Mouse (Mus musculus): ENCODE data around the gene Pcdh9. TPM values are rescaled to one million over a fixed set of nuclear protein-coding genes. Genes with fewer than 3 reads are reported as not detected.

The Pcdh9 gene
- polyA plus RNA-seq, 2 experiments: 6.4 to 44.0 TPM

DNA sequence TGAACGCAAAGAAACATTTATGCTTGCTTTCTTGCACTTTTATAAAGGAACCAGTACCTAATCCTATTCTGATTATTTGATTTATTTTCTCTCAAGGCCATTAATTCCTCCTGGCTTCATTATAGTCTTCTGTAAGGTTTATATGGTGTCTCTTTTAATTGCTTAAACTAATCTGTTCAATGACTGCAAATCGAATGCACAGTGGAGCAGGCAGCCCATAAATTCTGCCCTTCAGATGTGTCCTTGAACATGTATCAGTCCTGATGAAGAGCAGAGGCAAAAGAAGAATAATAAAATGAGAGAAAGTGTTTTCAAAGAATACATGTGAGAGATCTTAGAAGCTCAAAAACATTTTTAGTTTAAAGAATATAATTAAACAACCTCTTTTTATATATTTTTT, 263.2 kb downstream of the Pcdh9 start:
- Histone ChIP-seq H3K4me3 (replicated peaks; ENCODE audit: low read length) (no peak overlapping the region), H3K9ac (ENCODE audit: low read depth, low read length, severe bottlenecking) (no peak overlapping the region), H3K4me1 (ENCODE audit: control insufficient read depth, insufficient read depth, low read length) (no peaks in the 10 kb centered on the region), H3K27me3 (ENCODE audit: control insufficient read depth, insufficient read depth, low read length) (no peaks in the 10 kb centered on the region), H3K4me2 (replicated peaks; ENCODE audit: low read depth, low read length, severe bottlenecking) (no peak overlapping the region), H3K36me3 (ENCODE audit: control insufficient read depth, insufficient read depth, low read length) (no peaks in the 10 kb centered on the region), H3K9me3 (ENCODE audit: control insufficient read depth, low read length) (no peaks in the 10 kb centered on the region), H3K27ac (replicated peaks; ENCODE audit: low read depth, low read length) (no peak overlapping the region)
- no peak for ATAC-seq (ENCODE audit: low FRiP score, low read depth)
- 62% methylated on average over 2 of the region's 2 CpGs for WGBS
- DNase-seq (ENCODE audit: low spot score): no peak
- TF ChIP-seq POLR2A (IDR thresholded peaks at IDR 0.05; ENCODE audit: borderline replicate concordance, extremely low read depth, insufficient read depth, insufficient read length): no peak

DNA sequence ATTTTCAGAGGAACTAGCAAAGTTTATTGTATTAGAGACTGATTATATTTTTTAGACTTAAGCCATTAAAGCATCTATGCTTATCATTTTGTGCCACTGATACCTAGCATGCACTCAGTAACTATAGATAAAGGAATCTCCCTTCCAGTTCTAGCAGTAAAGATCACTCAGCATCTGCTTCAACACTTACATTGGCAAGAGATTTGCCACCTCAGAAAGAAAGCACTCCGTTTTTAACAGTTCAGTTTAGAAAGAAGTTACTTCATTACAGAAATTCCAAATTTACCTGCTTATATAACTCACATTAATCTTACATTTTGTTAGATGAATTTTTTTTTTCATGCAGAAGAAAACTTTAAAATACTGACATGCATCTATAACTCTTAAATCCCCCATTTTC, 266.3 kb downstream of the Pcdh9 start:
- Histone ChIP-seq H3K4me2 (replicated peaks; ENCODE audit: low read depth, low read length, severe bottlenecking) (no peak overlapping the region), H3K27ac (replicated peaks; ENCODE audit: low read depth, low read length) (no peak overlapping the region), H3K4me1 (ENCODE audit: control insufficient read depth, insufficient read depth, low read length) (no peaks in the 10 kb centered on the region), H3K4me3 (replicated peaks; ENCODE audit: low read length) (no peak overlapping the region), H3K9me3 (ENCODE audit: control insufficient read depth, low read length) (no peaks in the 10 kb centered on the region), H3K9ac (ENCODE audit: low read depth, low read length, severe bottlenecking) (no peak overlapping the region), H3K36me3 (ENCODE audit: control insufficient read depth, insufficient read depth, low read length) (no peaks in the 10 kb centered on the region), H3K27me3 (ENCODE audit: control insufficient read depth, insufficient read depth, low read length) (no peaks in the 10 kb centered on the region)
- 74% methylated on average over 1 of the region's 1 CpGs for WGBS
- DNase-seq (ENCODE audit: low spot score): no peak
- ATAC-seq (ENCODE audit: low FRiP score, low read depth): no peak
- TF ChIP-seq POLR2A (IDR thresholded peaks at IDR 0.05; ENCODE audit: borderline replicate concordance, extremely low read depth, insufficient read depth, insufficient read length): no peak

DNA sequence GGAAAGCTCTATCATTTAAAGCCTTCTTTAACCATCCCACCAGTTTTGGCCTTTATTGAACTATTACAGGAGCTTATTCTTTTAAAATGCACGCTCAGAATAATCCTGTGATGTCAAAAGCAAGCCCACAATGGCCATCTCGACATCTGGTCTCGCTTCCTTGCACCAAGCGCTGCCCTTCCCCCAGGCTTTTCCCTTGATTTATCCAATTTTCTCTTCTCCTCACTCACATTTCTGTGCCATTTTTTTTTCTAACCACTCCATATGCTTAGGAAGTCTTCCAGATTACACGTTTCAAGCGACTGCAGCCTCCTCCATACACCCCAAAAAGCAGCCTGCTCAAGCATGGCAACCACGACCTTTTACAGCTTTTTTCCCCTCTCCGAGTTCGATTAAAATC, 269.3 kb downstream of the Pcdh9 start:
- H3K4me2 ChIP-seq (replicated peaks; ENCODE audit: low read depth, low read length, severe bottlenecking): no peak overlapping the region
- no peak for TF ChIP-seq POLR2A (IDR thresholded peaks at IDR 0.05; ENCODE audit: borderline replicate concordance, extremely low read depth, insufficient read depth, insufficient read length)
- H3K27me3 ChIP-seq (ENCODE audit: control insufficient read depth, insufficient read depth, low read length): no peaks in the 10 kb centered on the region
- H3K27ac ChIP-seq (replicated peaks; ENCODE audit: low read depth, low read length): no peak overlapping the region
- no peak overlapping the region for H3K4me3 ChIP-seq (replicated peaks; ENCODE audit: low read length)
- no peak overlapping the region for H3K9ac ChIP-seq (ENCODE audit: low read depth, low read length, severe bottlenecking)
- H3K36me3 ChIP-seq (ENCODE audit: control insufficient read depth, insufficient read depth, low read length): no peaks in the 10 kb centered on the region
- WGBS: 67% methylated on average over 9 of the region's 9 CpGs
- no peaks in the 10 kb centered on the region for H3K9me3 ChIP-seq (ENCODE audit: control insufficient read depth, low read length)
- ATAC-seq (ENCODE audit: low FRiP score, low read depth) (no peak), DNase-seq (ENCODE audit: low spot score) (no peak)
- no peaks in the 10 kb centered on the region for H3K4me1 ChIP-seq (ENCODE audit: control insufficient read depth, insufficient read depth, low read length)

- Histone ChIP-seq H3K4me1 (ENCODE audit: control insufficient read depth, insufficient read depth, low read length) (no peaks in the 10 kb centered on the region), H3K9ac (ENCODE audit: low read depth, low read length, severe bottlenecking) (no peak overlapping the region), H3K36me3 (ENCODE audit: control insufficient read depth, insufficient read depth, low read length) (no peaks in the 10 kb centered on the region), H3K27ac (replicated peaks; ENCODE audit: low read depth, low read length) (no peak overlapping the region), H3K9me3 (ENCODE audit: control insufficient read depth, low read length) (no peaks in the 10 kb centered on the region), H3K4me3 (replicated peaks; ENCODE audit: low read length) (no peak overlapping the region), H3K27me3 (ENCODE audit: control insufficient read depth, insufficient read depth, low read length) (no peaks in the 10 kb centered on the region), H3K4me2 (replicated peaks; ENCODE audit: low read depth, low read length, severe bottlenecking) (no peak overlapping the region)
- ATAC-seq (ENCODE audit: low FRiP score, low read depth) (no peak), DNase-seq (ENCODE audit: low spot score) (no peak)
- 90% methylated on average over 3 of the region's 3 CpGs for WGBS
- no peak for TF ChIP-seq POLR2A (IDR thresholded peaks at IDR 0.05; ENCODE audit: borderline replicate concordance, extremely low read depth, insufficient read depth, insufficient read length)
These were observed 282.9 kb downstream of the Pcdh9 start for GRCm38 (mm10) chr14:93607546-93607945.

GRCm38 (mm10) chr14:93599997-93600396, 290.5 kb downstream of the Pcdh9 start:
- WGBS: 72% methylated on average over 4 of the region's 4 CpGs
- no peak overlapping the region for H3K9ac ChIP-seq (ENCODE audit: low read depth, low read length, severe bottlenecking)
- DNase-seq (ENCODE audit: low spot score): no peak
- no peaks in the 10 kb centered on the region for H3K27me3 ChIP-seq (ENCODE audit: control insufficient read depth, insufficient read depth, low read length)
- H3K4me3 ChIP-seq (replicated peaks; ENCODE audit: low read length): no peak overlapping the region
- no peaks in the 10 kb centered on the region for H3K36me3 ChIP-seq (ENCODE audit: control insufficient read depth, insufficient read depth, low read length)
- no peaks in the 10 kb centered on the region for H3K4me1 ChIP-seq (ENCODE audit: control insufficient read depth, insufficient read depth, low read length)
- no peak for TF ChIP-seq POLR2A (IDR thresholded peaks at IDR 0.05; ENCODE audit: borderline replicate concordance, extremely low read depth, insufficient read depth, insufficient read length)
- no peak for ATAC-seq (ENCODE audit: low FRiP score, low read depth)
- no peaks in the 10 kb centered on the region for H3K9me3 ChIP-seq (ENCODE audit: control insufficient read depth, low read length)
- H3K4me2 ChIP-seq (replicated peaks; ENCODE audit: low read depth, low read length, severe bottlenecking): no peak overlapping the region
- H3K27ac ChIP-seq (replicated peaks; ENCODE audit: low read depth, low read length): no peak overlapping the region

DNA sequence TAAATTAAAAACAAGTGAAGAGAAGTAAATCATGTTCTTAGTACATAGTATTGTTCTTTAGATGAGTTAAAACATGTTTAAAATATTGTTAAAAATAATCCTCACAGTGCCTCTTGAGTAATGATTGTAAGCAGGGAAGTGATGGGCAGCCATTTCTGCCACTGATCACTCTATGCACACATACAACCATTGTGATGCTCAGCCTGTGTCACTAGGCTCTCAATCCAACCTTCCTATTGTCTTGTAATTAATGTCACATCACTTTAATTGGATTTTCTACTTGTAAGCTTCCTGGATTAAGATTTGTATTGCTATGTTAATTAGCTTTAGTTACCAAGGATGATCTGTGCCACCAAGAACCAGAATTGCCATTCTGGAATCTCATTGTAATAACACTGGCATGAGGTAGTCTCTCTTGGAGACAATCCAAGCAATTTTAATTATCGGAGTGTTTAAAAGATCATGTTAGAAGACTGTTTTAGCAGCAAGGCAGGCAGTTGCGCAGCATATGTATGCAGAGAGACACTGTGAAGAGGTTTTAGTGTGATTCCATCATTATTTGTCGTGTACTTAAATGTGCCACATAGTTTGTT, 305.0 kb downstream of the Pcdh9 start:
- no peak overlapping the region for H3K27ac ChIP-seq (replicated peaks; ENCODE audit: low read depth, low read length)
- no peaks in the 10 kb centered on the region for H3K9me3 ChIP-seq (ENCODE audit: control insufficient read depth, low read length)
- WGBS: 76% methylated on average over 3 of the region's 3 CpGs
- no peaks in the 10 kb centered on the region for H3K27me3 ChIP-seq (ENCODE audit: control insufficient read depth, insufficient read depth, low read length)
- no peak overlapping the region for H3K4me2 ChIP-seq (replicated peaks; ENCODE audit: low read depth, low read length, severe bottlenecking)
- DNase-seq (ENCODE audit: low spot score): no peak
- no peaks in the 10 kb centered on the region for H3K36me3 ChIP-seq (ENCODE audit: control insufficient read depth, insufficient read depth, low read length)
- no peak for TF ChIP-seq POLR2A (IDR thresholded peaks at IDR 0.05; ENCODE audit: borderline replicate concordance, extremely low read depth, insufficient read depth, insufficient read length)
- no peaks in the 10 kb centered on the region for H3K4me1 ChIP-seq (ENCODE audit: control insufficient read depth, insufficient read depth, low read length)
- ATAC-seq (ENCODE audit: low FRiP score, low read depth): no peak
- H3K4me3 ChIP-seq (replicated peaks; ENCODE audit: low read length): no peak overlapping the region
- no peak overlapping the region for H3K9ac ChIP-seq (ENCODE audit: low read depth, low read length, severe bottlenecking)

Data from limb, embryonic 14.5 days (tissue).